Mouse (Mus musculus) spleen, adult 18-20 months (tissue): ENCODE measurements around the gene Abtb1.
A peak's percentile ranks its signal among the peaks of the same experiment; 100 is the strongest.

Experiments used
- DNase-seq, 2 experiments: peaks; one replicate each; pipeline ENCODE4 v3.0.0; 2022; ENCODE audit warnings: mixed read lengths in 2 of 2

Abtb1 gene

DNA sequence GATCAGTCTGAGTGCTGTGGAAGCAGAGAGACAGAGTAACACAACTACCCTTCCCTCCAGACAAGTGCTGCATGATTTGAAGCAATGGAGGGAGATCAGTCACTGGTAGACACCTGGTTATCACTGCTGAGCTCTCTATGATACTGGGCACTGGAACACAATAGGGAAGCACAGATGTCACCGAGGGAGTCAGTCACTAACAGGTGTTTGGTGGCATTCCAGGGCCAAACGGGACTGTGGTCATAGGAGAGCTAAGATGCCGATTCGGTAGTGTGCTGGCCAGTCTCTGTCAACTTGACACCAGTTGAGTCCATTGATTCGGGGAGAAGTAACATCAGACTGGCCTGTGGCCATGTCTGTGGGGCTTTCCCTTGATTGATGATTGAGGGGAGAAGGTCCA, 12.7 kb upstream of the Abtb1 start:
- no peak for DNase-seq

DNA sequence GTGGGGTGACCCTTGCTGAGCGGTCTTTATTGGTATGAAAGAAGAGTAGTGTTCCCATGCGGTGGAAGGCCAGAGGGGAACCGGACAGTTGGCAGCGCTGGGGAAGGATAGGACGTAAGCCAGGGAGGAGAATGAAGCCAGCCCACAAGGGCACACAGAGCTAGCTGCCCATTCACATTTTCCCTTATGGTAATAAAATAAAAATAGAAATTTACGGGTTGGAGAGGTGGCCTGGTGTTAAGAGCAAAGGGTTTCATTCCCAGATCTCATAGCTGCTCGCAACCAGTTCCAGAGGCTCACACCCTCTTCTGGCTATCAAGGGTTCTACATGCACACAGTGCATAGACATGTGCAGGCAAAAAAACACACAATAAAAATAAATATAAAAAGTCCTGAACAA, 8.2 kb upstream of the Abtb1 start:
- DNase-seq: no peak

DNA sequence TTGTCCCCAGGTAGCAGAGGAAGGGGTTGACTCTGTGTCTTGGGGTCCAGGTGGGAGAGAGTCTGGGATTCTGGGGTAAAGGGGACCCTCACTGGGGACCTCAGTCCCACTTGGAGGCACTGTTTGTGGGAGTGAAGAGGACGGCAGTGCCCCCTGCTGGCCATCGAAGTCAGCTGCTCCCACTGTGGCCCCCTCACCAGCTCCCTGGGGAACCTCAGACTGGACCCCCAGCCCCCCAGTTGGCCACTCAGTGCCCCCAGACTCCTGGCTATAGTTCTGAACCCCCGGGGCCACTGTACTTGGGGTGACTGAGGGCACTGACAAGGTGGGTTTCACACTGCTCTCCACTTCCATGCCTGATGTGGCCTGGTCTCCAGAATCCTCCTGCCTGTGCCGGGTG, 7.5 kb upstream of the Abtb1 start:
- DNase-seq: peak in 1 of 2 experiments; percentile 41

DNA sequence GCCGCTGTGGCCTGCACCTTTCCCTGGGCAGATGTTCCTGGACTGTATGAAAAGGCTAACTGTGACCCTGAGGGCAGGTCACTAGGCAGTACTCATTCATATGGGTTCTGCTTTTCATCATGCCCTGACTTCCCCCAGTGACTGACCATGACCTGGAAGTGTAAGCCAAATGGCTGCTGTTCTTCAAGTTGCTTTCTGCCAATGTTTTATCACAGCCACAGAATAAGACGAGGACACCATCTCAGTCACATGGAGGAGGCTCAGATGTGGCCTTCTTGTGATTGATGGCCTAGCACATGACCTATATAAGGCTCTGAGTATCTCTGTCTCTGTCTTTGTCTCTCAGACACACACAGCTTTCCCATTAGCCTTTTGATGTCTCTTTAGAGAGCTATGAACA, 5.8 kb upstream of the Abtb1 start:
- no peak for DNase-seq

DNA sequence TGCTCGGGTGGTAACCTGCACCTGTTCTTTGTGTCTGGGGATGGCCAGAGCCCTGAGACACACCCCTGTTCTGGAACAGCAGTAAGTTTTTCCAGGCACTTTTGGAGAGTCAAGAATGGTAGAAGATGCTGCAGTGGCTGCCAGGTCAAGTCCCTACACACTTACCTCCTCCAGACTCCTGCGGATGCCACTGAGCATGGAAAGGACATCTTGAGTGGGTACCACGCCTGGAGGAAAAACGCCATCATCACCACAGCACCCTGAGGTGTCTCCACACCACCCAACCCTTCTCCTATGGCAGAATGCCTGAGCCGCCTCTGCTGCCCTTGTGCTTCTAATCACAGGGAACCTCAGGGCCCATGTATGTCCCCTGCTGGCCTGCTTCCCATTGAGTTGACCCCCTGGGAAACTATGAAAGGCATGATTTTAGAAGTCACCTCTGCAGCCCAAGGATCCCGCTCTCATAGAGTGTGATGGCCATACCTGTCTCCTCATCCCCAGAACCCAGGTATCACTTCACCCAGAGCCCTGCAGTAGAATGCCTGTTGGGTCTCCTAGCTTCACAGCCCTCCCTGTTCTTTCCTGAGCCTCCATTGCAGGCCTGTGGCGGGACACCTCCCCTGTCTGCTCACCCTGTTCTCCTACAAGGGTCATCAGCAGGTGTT, 3.2 kb upstream of the Abtb1 start:
- no peak for DNase-seq

DNA sequence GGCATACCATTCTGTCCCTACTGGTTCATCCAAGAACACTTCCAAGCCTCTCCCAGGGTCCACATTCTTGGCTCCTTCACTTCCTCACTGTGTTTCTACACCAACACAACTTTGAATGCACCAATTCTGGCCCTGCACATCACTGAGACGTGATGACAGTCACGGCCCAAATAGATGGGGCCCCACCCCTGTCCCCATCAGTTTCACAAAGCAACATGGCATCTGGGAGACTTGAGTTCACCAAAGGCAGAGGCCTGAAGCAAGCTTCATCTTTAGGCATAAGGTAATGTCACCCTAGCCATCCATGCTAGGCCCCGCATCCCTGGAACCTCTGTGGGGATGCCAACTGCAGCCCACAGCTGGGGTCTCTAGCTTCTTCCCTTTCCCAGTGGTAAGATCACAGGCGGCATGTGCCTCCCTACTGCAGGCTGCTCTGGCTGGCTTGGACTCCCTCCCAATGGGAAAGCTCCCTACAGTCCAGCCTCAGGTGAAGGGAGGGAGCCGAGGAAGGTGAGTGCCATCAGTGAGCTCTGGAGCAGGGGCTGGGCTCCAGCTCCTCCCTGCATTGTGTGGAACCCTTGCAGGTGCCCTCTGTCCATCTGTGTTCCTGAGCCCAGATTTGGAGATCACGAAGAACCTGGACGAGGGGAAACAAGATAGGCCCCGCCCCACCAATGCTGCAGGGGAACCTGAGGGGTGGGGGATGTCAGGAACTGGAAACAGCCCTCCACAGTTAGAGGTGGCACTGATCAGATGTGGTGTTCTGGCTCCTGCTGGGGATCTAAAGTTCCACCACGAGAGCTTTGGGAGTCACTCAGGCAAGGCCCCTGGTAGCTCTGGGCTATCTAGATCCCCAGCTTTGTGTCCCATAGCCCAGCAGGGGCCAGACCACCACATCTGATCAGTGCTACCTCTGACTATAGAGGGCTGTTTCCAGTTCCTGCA, 2.3 kb upstream of the Abtb1 start:
- no peak for DNase-seq

DNA sequence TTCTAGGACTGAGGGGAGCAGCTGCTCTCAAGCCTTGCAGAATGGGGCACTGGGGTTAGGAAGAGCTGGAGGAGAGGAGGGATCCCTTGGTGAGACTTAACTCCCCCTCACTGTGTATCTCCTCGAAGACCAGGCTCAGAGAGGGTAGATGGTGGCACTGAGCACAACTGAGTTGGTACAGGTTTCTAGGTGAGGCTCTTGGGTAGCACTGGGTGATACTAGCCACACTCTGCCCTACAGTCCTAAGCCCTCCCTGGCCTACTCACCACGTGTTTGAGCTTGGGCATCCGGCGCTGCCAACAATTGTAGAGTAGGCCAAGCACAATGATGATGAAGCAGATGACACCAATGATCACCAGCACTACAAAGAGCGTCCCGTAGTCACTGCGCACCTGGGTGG, 1.5 kb upstream of the Abtb1 start:
- DNase-seq: no peak

DNA sequence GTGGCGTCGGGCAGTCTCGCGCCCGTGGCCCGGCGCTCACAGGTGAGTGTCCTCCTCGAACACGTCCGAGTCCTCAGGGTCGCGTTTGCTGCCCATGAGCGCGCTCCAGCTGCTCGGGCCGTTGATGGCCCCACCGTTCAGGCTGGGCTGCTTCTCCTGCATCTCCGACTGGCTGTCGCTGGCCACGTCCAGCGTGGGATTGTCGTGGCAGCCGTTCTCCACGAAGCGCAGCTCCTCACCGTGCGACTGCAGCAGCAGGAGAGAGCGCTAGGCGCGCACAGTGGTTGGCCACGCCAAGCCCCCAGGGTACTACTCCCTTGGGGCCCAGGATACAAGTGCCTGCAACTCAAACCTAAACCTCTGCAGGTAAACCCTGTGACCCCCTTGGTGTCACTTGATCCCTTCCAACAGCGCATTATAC, 957 bp upstream of the Abtb1 start:
- no peak for DNase-seq

DNA sequence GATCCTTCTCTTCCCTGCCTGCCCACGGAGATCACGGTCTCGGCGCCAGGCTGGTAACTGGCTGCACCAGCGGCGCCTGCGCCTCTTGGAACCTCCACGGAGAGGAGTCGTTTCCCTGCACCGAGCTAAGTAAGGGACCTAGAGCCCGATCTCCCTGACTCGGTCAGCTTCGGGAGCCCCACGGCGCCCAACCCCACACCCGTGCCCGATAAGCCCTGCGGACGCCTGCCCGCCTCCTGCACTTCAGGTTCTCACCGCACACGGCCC, 337 bp downstream of the Abtb1 start:
- no peak for DNase-seq

DNA sequence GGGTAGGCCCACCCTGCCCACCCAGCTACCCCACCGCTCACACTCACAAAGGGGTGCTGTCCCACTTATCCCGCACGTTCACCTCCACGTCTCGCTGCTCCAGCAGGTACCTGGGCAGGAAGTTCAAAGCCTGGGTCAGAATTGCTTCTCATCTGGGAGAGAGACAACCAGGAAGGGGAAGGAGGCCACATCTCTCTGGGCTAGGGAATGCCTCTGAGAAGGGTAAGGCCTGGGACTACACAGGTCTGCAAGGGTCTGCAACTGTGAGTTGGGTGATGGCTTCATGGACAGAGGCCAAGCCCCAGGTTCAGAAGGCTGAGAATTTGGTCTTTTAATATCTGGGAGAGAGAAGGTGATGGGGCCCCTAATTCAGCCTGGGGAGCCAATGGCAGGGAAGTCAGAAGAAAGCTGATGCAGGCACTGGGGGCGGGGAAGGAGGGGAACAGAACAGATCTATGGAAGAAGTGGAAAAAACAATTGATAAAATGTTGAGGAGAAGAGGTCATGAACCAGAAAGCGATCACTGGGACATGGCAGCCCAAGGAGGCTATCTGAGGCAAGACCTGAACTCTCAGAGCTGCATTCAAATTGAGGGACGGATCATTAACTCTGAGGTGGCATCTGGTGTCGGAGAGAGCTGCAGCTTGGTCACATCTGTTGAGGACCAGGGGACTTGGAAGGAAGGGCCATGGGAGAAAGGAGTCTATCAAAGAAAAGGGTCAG, 832 bp downstream of the Abtb1 start:
- no peak for DNase-seq

DNA sequence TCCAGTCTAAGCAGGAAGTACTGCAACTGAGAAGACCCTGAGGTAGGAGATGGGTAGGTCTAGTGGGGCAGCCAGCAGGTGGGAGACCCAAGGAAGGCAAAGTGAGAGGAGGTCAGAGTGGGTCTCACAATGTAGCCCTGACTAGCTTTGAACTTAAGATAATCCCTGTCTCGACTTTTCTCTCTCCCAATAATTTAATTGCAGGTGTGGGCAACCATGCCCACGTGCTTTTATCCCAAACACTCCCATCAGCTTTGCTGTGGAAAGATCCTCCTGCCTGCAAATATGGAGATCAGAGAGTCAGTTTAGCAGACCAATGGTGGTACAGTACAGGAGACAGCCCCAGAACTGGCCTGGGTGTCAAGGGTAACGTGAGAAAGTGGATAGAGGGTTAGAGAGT, 1.6 kb downstream of the Abtb1 start:
- no peak for DNase-seq

DNA sequence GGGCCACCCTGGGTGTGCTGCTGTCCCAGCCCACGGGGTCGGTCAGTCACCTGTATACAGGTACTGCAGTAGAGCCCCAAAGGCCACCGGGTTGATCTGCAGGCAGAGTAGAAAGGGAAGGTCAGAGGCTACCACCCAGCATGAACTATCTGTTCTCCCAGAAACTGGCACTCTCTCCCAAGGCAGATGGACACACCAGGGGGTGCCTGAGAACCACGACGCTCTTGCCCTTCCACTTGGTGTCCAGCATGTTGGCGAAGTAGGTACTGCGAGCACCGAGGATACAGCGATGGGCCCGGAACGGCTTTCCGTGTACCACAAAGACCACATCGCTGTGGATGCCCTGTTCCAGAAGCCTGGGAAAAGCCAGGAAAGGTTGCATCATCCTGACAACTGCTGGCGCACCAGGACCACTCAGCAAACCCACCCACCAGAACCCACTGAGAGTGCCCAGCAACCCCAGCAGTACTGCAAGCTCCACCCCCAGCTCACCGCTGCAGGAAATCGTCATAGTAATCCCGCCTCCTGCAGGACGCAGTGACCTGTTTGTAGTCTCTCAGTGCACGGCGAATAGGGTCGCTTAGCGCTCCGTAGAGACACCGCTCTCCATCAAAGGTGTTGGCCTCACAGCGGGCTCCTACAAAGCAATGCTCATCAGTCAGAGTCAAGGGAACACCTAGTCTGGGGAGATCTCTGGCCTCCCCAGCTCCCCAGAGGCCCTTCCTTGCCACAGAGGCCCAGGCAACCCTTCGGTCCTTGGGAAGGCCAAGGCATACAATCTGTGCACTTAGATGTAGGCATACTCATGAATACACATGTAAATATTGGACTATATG, 2.4 kb downstream of the Abtb1 start:
- DNase-seq: no peak

DNA sequence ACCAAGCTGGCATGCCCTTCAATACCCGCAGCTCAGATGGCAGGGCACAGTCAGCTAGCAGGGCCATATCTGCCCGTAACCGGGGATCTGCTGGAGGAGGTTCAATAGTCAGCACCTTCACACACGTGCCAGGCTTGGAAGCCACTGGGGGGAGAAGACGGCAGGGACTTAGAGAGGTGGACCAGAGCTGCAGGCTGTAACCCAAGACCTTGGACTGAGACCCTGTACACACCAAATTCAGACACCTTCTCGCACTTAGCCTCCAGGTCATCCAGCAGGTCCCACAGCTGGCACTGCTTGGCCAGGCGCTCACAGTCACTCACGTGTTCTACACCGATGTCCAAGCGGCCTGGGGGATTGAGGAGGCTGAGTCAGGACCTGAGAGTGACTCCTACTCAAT, 3.2 kb downstream of the Abtb1 start:
- no peak for DNase-seq

DNA sequence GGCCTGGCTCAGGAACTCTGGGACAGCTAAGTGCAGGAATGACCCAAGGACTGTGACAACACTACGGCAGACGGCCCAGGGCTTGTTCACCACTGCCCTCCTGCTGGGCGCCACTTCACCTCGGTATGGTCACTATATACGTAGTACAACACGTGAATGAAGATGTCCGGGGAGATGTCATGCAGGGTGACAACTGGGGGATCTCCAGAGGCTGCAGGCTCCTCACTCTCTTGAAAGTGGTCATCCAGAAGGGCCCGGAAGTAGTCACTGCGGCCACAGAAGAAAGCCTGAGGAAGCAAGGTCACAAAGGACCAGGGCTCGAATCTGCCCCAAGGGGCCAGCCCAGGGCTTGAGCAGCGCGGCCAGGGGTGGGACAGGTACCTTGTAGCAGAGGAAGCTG, 3.8 kb downstream of the Abtb1 start:
- DNase-seq: no peak

DNA sequence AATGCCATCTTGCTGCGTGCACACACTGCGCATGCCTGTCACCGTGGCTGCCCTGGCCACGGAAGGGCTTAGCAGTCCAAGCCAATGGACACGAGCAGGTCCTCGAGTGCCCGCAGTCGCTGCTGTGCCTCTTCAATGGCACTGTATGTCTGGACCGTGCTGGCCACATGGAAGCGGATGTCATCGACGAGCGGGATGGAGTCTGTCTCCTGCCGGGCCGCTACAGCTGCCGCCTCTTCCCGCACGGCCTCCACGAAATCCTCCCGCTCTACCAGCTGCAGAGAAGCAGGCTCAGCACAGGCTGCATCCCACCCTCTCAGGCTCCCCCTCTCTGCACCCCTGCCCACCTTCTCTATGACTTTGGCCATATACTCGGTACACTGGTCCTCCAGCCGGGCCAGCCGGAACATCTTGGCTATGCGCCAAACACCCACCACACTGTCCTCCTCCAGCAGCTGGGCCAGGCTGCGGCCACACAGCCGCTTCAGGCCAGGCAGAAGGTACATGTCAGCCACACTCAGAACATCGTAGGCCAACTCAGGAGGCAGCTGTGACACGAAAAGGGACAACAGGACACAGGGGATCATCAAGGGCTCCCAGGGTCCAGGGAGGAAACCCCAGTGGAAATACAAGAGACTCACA, 5.5 kb downstream of the Abtb1 start:
- DNase-seq: no peak

DNA sequence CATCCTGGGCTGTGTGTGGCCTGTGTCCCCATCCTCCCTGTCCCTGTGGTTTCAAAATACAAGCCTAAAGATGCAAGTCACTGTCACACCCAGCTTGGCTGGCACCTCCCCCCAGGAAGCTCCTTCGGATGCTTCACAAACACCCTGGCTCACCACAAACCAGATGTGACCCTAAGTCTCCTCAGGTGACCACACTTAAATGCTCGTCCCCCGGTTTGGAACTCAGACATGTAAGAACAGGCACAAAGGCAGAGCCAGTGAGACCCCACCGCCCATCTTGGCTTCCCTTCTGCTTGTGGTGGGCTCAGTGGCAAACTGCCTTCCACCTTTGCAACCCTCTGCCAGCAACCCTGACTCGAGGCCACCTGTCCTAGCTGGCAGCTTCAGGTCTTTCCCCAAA, 6.7 kb downstream of the Abtb1 start:
- DNase-seq: no peak

DNA sequence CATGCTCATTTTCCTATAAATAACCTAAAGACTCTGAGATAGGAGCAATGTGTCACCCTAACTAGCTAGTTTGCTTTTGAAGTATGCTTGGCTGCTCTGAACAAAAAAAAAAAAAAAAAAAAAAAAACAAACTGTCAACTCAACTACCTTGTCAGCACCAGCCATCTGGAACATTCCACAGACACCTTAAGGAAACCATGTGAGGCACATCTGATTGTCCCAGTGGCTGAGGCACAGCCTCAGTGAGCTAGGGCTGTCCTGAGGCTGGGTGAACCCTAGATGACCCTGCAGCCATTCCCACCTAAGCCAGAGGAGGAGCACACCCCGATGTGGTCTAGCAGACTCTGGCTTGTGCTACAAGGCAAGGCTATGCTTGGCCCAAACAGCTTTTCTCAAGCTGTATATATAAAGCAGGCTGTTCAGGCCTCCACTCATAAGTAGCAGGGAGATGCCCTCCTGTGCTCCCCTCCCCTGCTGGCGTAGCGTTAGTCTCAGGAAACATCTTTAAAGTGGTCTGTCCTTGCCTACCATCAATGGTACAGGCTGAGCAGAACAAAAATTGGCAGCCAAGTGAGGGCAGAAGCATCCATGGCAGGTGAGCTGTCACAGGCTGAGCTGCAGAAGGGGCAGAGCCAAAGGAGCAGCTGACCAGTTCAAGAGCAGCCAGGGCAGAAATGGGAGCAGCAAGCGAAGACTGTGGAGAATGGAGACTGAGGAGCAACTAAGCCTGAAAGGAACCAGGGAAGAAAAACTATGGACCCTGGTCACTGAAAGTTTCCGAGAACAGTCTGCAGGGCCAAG, 8.2 kb downstream of the Abtb1 start:
- DNase-seq: no peak

DNA sequence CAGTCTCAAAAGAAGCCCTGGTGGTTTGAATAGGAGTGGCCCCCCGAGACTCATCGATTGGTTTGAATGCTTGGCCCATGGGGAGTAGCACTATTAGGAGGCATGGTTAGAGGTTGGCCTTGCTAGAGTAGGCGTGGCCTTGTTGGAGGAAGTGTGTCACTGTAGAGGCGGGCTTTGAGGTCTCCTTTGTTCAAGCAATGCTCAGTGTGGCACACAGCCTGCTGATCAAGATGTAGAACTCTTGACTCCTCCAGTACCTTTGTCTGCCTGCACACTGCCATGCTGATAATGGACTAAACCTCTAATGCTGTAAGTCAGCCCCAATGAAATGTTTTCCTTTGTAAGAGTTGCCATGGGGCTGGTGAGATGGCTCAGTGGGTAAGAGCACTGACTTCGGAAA, 9.1 kb downstream of the Abtb1 start:
- DNase-seq: no peak

DNA sequence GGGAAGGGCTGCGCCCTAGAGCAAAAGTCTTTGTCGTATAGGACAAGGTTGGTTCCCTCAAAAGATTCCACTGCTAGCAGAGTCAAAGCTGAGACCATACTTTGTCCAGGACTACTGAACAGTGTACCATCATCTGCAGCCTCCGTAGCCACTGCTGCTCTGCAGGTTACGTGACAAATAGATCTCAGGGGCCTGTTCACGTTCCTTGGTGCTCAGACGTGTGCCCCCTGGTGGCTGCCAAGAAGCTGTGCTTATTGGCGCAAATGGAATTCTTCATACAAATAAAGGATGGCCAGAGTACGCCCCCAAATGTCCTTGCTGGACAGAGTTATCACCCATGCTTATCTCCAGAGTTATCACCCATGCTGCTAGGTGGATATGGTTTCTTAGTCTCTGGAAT, 10.3 kb downstream of the Abtb1 start:
- DNase-seq: peak in 1 of 2 experiments; percentile 56

DNA sequence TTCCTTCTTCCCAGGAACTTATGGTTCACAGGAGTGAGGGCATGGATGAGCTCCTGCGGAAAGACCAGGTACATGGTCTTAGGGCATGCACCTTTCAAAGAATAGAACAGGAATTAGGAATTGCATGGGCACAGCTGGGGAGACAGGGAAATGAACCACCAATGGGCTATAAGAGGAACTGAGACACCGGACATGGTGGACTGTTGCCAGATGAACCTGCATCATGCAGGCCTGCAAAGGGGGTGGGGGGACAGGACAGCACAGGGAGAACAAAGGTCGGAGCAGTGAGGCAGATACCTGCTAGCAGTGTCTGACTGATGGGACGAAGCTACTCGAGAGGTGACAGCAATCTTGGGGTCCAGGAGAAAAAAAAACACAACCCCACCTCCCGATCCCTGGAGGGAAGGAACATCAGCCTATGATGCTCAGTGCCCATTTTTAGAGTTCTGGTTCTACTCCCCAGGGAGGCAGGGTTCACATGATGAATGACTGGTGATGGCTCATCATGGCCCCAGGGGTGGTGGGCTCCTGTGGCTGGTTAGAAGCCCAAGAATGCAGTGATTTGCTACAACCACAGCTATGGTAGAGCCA, 11.6 kb downstream of the Abtb1 start:
- DNase-seq: no peak

DNA sequence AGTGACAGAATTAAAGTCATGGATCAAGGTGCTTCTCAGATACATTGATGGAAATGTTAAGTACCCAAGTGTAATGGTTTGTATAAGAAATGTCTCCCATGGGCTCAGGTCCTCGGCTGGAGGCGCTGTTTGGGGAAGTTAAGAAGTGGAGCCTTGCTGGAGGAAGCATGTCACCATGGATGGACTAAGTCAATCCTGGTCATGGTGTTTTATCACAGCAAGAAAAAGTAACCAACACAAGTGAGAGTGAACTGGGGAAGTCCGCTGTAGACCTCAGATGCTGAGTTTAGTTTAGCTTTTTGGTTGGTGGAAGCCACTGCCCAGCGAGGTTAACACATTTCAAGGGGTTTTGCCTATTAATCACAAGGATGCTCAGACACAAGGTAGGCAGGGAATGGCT, 12.2 kb downstream of the Abtb1 start:
- no peak for DNase-seq
